Mouse (Mus musculus) liver, embryonic 11.5 days (tissue): Measurements from ENCODE around the gene Phactr3. TPM values are rescaled to one million over a fixed set of nuclear protein-coding genes. Genes with fewer than 3 reads are reported as not detected.

ENCODE experiments used
- ATAC-seq: fragments of 200-750 bp; cut with Nextera tagmentation; replicated peaks from 2 replicates; pipeline ENCODE4 v1.8.0; 2017; ENCODE audit warnings: moderate number of reproducible peaks, mild to moderate bottlenecking, moderate TSS enrichment, moderate library complexity; ENCODE audit not compliant: low FRiP score
- DNase-seq: peaks from one replicate; pipeline ENCODE4 v3.0.0-alpha.2; 2017; ENCODE audit warnings: low spot score
- H3K27ac ChIP-seq: fragments of 300-500 bp; sonication (generic); 2 replicates; pipeline ENCODE4 v1.5.1; 2014; ENCODE audit warnings: mild to moderate bottlenecking, low read depth, low read length, control low read depth
- H3K27me3 ChIP-seq: fragments of 300-500 bp; sonication (generic); replicated peaks from 2 replicates; pipeline ENCODE4 v1.6.1; 2014; ENCODE audit warnings: low read length, mixed read lengths; ENCODE audit not compliant: control insufficient read depth, insufficient read depth
- H3K36me3 ChIP-seq: fragments of 300-500 bp; sonication (generic); 2 replicates; pipeline ENCODE4 v1.6.1; 2014; ENCODE audit warnings: mild to moderate bottlenecking, low read length, moderate library complexity, mixed read lengths; ENCODE audit not compliant: control insufficient read depth, insufficient read depth
- H3K4me1 ChIP-seq: fragments of 300-500 bp; sonication (generic); replicated peaks from 2 replicates; pipeline ENCODE4 v1.6.1; 2014; ENCODE audit warnings: low read length, mixed read lengths; ENCODE audit not compliant: control insufficient read depth, insufficient read depth
- H3K4me2 ChIP-seq: fragments of 300-500 bp; sonication (generic); 2 replicates; pipeline ENCODE4 v1.6.1; 2014; ENCODE audit warnings: mild to moderate bottlenecking, control low read depth, moderate library complexity
- H3K4me3 ChIP-seq: fragments of 300-500 bp; sonication (generic); 2 replicates; pipeline ENCODE4 v1.5.1; 2014; ENCODE audit warnings: low read depth, low read length, control low read depth
- H3K9ac ChIP-seq: fragments of 300-500 bp; sonication (generic); 2 replicates; pipeline ENCODE4 v1.6.1; 2014; ENCODE audit warnings: low read depth, low read length, control low read depth
- H3K9me3 ChIP-seq: fragments of 300-500 bp; sonication (generic); 2 replicates; pipeline ENCODE4 v1.6.1; 2016; ENCODE audit warnings: low read length, inconsistent platforms, mixed read lengths; ENCODE audit not compliant: control insufficient read depth
- WGBS: fragments of 180-500 bp; shearing (Covaris S2); extraction: QIAGEN DNeasy Blood & Tissue Kit; methylation state at CpG from one replicate; pipeline ENCODE4 v1.1.7; 2014; 5-methylcytosine and 5-hydroxymethylcytosine counted together
- polyA plus RNA-seq: library from polyadenylated mRNA; unstranded; fragments of >200 nt; fragmentation: Nextera tagmentation; extraction: Ambion mirVana; gene quantifications from 2 replicates; pipeline ENCODE4 v1.2.1, GENCODE M21; 2014

Gene Phactr3
- polyA plus RNA-seq, 1 experiment from 2014 or later: 0.90 TPM

GRCm38 (mm10) chr2:178219454-178220147 is 100.8 kb downstream of the Phactr3 start:
- Histone ChIP-seq H3K27ac (no peak overlapping the region), H3K9me3 (no peaks in the 10 kb centered on the region), H3K4me1 (no peaks in the 10 kb centered on the region), H3K27me3 (no peaks in the 10 kb centered on the region), H3K36me3 (no peaks in the 10 kb centered on the region), H3K9ac (no peak overlapping the region), H3K4me2 (no peak overlapping the region), H3K4me3 (no peak overlapping the region)
- DNase-seq (no peak), ATAC-seq (peak; percentile 38; the same call in 1 of the 2 replicates)
- 72% methylated on average over 5 of the region's 5 CpGs for WGBS

DNA sequence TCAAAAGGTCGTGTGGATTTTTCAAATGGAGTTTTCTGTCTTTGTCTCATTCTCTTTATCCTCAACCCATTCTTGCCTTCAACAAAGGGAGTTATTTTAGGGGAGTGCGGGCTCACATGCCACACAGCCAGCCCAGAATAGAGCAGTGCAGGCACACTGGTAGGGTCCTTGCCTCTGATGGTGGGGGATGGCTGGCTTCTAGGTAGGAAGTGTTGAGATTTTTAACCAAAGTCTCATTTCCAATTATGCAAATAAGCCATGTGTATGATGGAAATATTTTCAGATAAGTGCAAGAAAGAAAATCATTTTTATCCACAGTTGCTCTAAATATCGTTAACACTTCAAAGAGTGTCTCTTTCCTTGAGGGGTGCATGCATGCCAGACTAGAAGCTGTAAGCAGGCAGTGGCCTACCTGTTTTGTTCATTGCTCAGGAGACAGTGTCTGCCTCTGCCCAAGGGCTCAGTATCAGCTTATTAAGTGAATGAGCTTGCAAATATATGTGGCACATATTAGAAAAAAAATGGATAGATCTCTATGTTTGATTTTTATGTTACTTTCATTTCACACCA is 101.5 kb downstream of the Phactr3 start:
- Histone ChIP-seq H3K4me1 (no peaks in the 10 kb centered on the region), H3K4me3 (no peak overlapping the region), H3K9me3 (no peaks in the 10 kb centered on the region), H3K4me2 (no peak overlapping the region), H3K27ac (no peak overlapping the region), H3K36me3 (no peaks in the 10 kb centered on the region), H3K9ac (no peak overlapping the region), H3K27me3 (no peaks in the 10 kb centered on the region)
- ATAC-seq (no peak), DNase-seq (no peak)
- 75% methylated on average over 3 of the region's 3 CpGs for WGBS

GRCm38 (mm10) chr2:178221003-178221402 is 102.2 kb downstream of the Phactr3 start:
- Histone ChIP-seq H3K9ac (no peak overlapping the region), H3K4me1 (no peaks in the 10 kb centered on the region), H3K9me3 (no peaks in the 10 kb centered on the region), H3K27ac (no peak overlapping the region), H3K4me2 (no peak overlapping the region), H3K4me3 (no peak overlapping the region), H3K27me3 (no peaks in the 10 kb centered on the region), H3K36me3 (no peaks in the 10 kb centered on the region)
- no peak; the same call in 1 of the 2 replicates for ATAC-seq
- DNase-seq: no peak
- WGBS: 88% methylated on average over 3 of the region's 3 CpGs

DNA sequence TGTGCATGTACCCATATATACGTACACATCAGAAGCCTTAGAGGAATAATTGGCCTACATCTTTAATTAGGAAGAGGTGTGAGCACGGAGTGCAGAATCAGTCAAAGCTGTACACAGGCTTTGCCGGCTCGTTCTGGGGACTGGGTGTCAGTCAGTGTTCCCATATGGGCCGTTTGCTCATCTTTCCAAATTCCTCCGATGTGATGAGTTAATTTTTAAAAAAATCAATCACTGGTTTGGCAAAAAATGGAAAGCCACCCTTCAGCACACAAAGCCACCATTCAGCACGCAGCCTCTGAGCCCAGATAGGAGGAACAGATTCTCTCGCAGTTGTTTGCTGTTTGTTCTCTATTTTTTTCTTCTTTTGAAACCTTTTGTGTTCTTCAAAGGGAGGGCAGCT is 110.5 kb downstream of the Phactr3 start:
- ATAC-seq (no peak), DNase-seq (no peak)
- H3K9me3 ChIP-seq: no peaks in the 10 kb centered on the region
- H3K9ac ChIP-seq: no peak overlapping the region
- no peak overlapping the region for H3K4me2 ChIP-seq
- H3K27me3 ChIP-seq: no peaks in the 10 kb centered on the region
- H3K36me3 ChIP-seq: no peaks in the 10 kb centered on the region
- H3K4me1 ChIP-seq: no peaks in the 10 kb centered on the region
- 85% methylated on average over 8 of the region's 8 CpGs for WGBS
- no peak overlapping the region for H3K4me3 ChIP-seq
- H3K27ac ChIP-seq: no peak overlapping the region

- Histone ChIP-seq H3K4me1 (no peaks in the 10 kb centered on the region), H3K36me3 (no peaks in the 10 kb centered on the region), H3K9me3 (no peaks in the 10 kb centered on the region), H3K27me3 (no peaks in the 10 kb centered on the region), H3K4me3 (no peak overlapping the region), H3K27ac (no peak overlapping the region), H3K4me2 (no peak overlapping the region), H3K9ac (no peak overlapping the region)
- WGBS: 71% methylated on average over 5 of the region's 5 CpGs
- DNase-seq: no peak
- no peak; the same call in 1 of the 2 replicates for ATAC-seq
Measured at GRCm38 (mm10) chr2:178233487-178233886, 114.7 kb downstream of the Phactr3 start.

DNA sequence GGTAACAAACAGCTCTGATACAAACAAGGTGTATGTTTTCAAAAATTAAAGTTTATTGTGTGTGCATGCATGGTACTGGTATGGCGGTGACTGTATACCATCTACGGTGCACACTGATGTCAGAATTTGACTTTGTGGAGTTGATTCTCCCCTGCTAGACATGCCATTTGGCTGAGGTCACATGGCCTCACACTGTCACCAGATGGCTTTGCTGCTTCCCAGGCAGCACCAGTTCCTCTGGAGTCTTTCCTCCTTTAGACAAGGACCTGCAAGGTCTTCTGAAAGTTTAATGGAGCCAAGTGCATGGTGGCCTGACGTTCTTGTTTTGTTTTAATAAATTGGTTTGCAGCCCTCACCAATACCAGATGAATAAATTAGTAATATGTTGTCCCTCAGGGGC is 118.3 kb downstream of the Phactr3 start:
- Histone ChIP-seq H3K4me2 (no peak overlapping the region), H3K27ac (no peak overlapping the region), H3K9me3 (no peaks in the 10 kb centered on the region), H3K27me3 (no peaks in the 10 kb centered on the region), H3K9ac (no peak overlapping the region), H3K4me1 (no peaks in the 10 kb centered on the region), H3K4me3 (no peak overlapping the region), H3K36me3 (no peaks in the 10 kb centered on the region)
- no peak for DNase-seq
- ATAC-seq: no peak
- WGBS: 77% methylated on average over 3 of the region's 3 CpGs

DNA sequence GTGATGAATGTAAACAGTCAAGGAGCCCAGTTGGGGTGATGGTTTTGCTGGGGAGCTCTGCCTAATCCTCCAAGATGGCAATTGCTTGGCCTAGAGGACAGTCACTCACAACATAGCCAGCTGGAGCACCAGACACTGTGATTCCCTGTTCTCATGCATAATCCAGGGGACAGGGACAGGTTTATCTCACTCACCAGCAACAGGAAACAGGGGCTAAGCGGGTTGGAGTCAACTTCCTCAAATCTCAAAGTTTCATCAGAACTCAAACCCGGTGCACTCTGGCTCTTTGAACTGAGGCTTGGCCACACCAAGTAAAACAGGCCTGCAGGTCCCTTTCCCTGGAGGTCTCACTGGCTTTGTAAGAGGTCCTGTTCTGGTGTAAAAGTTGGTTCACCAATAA is 119.7 kb downstream of the Phactr3 start:
- H3K9me3 ChIP-seq: no peaks in the 10 kb centered on the region
- no peak overlapping the region for H3K9ac ChIP-seq
- no peaks in the 10 kb centered on the region for H3K36me3 ChIP-seq
- H3K4me3 ChIP-seq: no peak overlapping the region
- DNase-seq (no peak), ATAC-seq (no peak)
- no peaks in the 10 kb centered on the region for H3K4me1 ChIP-seq
- no peaks in the 10 kb centered on the region for H3K27me3 ChIP-seq
- no peak overlapping the region for H3K27ac ChIP-seq
- H3K4me2 ChIP-seq: no peak overlapping the region
- WGBS: 40% methylated on average over 2 of the region's 2 CpGs

DNA sequence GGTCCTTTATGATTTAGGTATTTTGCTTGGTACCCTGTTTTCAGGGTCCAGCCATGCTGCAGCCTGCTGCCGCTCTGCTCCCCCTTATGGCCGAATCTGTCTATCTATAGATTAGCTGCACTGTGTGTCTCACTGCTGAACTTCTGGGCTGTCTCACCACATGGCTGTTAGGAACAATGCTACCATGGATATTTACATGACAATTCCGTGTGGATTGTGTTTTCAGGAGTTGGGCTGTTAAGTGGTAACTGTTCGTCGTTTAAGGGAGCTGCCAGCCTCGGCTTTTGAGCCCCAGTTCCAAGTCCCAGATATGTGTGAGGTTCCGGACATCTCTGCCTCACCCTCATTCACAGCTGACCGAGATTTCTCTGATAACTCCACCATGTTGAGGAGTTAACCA is 122.1 kb downstream of the Phactr3 start:
- H3K4me1 ChIP-seq: no peaks in the 10 kb centered on the region
- no peaks in the 10 kb centered on the region for H3K36me3 ChIP-seq
- H3K4me2 ChIP-seq: no peak overlapping the region
- DNase-seq (no peak), ATAC-seq (no peak)
- no peaks in the 10 kb centered on the region for H3K9me3 ChIP-seq
- whole genome bisulfite sequencing: 71% methylated on average over 8 of the region's 8 CpGs
- H3K4me3 ChIP-seq: no peak overlapping the region
- H3K27me3 ChIP-seq: no peaks in the 10 kb centered on the region
- no peak overlapping the region for H3K9ac ChIP-seq
- no peak overlapping the region for H3K27ac ChIP-seq

DNA sequence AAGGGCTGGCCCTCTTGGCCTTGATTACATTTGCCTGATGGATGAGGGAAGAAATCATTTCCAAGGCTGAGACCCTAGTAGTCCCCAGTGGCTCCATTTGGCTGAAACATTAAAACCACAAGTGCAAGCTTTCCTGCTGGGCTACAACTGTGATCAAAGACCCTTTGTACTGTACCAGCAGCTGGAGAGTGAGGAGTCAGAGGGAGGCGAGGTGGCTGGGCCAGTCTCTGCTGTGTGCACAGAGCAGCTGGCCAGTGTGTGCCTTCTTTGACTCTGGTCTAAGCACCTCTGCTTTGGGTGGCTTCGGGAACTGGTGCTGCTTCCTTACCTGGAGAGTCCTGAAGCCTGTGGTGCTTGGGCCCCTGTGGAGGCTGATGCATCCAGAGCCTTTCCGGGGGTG is 122.6 kb downstream of the Phactr3 start:
- H3K36me3 ChIP-seq: no peaks in the 10 kb centered on the region
- no peaks in the 10 kb centered on the region for H3K27me3 ChIP-seq
- H3K4me2 ChIP-seq: no peak overlapping the region
- H3K27ac ChIP-seq: no peak overlapping the region
- ATAC-seq (no peak), DNase-seq (no peak)
- WGBS: 57% methylated on average over 3 of the region's 3 CpGs
- no peak overlapping the region for H3K9ac ChIP-seq
- H3K4me3 ChIP-seq: no peak overlapping the region
- no peaks in the 10 kb centered on the region for H3K9me3 ChIP-seq
- no peaks in the 10 kb centered on the region for H3K4me1 ChIP-seq
